Mouse (Mus musculus): ENCODE results near the gene Irx3. TPM values are rescaled to one million over a fixed set of nuclear protein-coding genes. Genes with fewer than 3 reads are reported as not detected.

Irx3 gene
- polyA plus RNA-seq, 1 experiment from 2014 or later, result 36.6 TPM

- Histone ChIP-seq H3K4me3 (ENCODE audit: low read depth, low read length) (no peak overlapping the region), H3K27ac (ENCODE audit: low read length) (no peak overlapping the region), H3K9ac (replicated peaks; ENCODE audit: low read depth) (no peak overlapping the region), H3K9me3 (ENCODE audit: low read length) (no peaks in the 10 kb centered on the region), H3K4me1 (ENCODE audit: insufficient read depth, low read depth, low read length) (no peaks in the 10 kb centered on the region; the same call in 1 of the 2 replicates), H3K36me3 (ENCODE audit: insufficient read depth, low read length) (no peaks in the 10 kb centered on the region), H3K27me3 (replicated peaks; ENCODE audit: insufficient read depth, low read length) (peaks cover under 1% of the 10 kb centered on the region; the same call in 1 of the 2 replicates), H3K4me2 (replicated peaks; ENCODE audit: low read depth, low read length) (no peak overlapping the region)
- no peak for ATAC-seq
- 88% methylated on average over 4 of the region's 4 CpGs for WGBS
- no peak for DNase-seq (ENCODE audit: low spot score)
- no peak for TF ChIP-seq CTCF (IDR thresholded peaks at IDR 0.05)
- no peak for TF ChIP-seq EP300 (IDR thresholded peaks at IDR 0.05)
These were observed 12.2 kb upstream of the Irx3 start for GRCm38 (mm10) chr8:91814106-91814505.

GRCm38 (mm10) chr8:91806720-91807241, 4.9 kb upstream of the Irx3 start:
- Histone ChIP-seq H3K36me3 (ENCODE audit: insufficient read depth, low read length) (no peaks in the 10 kb centered on the region), H3K9me3 (ENCODE audit: low read length) (no peaks in the 10 kb centered on the region), H3K4me3 (ENCODE audit: low read depth, low read length) (peak overlapping the region; percentile 29; the same call in 1 of the 2 replicates), H3K9ac (replicated peaks; ENCODE audit: low read depth) (no peak overlapping the region), H3K4me2 (replicated peaks; ENCODE audit: low read depth, low read length) (peak overlapping the region; percentile 55), H3K27ac (ENCODE audit: low read length) (peak overlapping the region; percentile 70), H3K27me3 (replicated peaks; ENCODE audit: insufficient read depth, low read length) (peaks cover 25% of the 10 kb centered on the region), H3K4me1 (ENCODE audit: insufficient read depth, low read depth, low read length) (0 out of 2 replicates have a peak, but pooled peaks cover 4% of the 10 kb centered on the region)
- ATAC-seq (peak; percentile 56), DNase-seq (ENCODE audit: low spot score) (peak; percentile 89)
- 9% methylated on average over 12 of the region's 12 CpGs for WGBS
- TF ChIP-seq CTCF (IDR thresholded peaks at IDR 0.05) (no peak), EP300 (IDR thresholded peaks at IDR 0.05) (peak; percentile 86)

GRCm38 (mm10) chr8:91806084-91806719, 4.3 kb upstream of the Irx3 start:
- peaks cover 30% of the 10 kb centered on the region for H3K27me3 ChIP-seq (replicated peaks; ENCODE audit: insufficient read depth, low read length)
- H3K27ac ChIP-seq (ENCODE audit: low read length), result peak overlapping the region; percentile 70
- H3K4me3 ChIP-seq (ENCODE audit: low read depth, low read length), result peak overlapping the region; percentile 29
- peak overlapping the region; percentile 55 for H3K4me2 ChIP-seq (replicated peaks; ENCODE audit: low read depth, low read length)
- no peak for ATAC-seq
- no peak for DNase-seq (ENCODE audit: low spot score)
- 0 out of 2 replicates have a peak, but pooled peaks cover 4% of the 10 kb centered on the region for H3K4me1 ChIP-seq (ENCODE audit: insufficient read depth, low read depth, low read length)
- H3K9me3 ChIP-seq (ENCODE audit: low read length), result no peaks in the 10 kb centered on the region
- no peak overlapping the region for H3K9ac ChIP-seq (replicated peaks; ENCODE audit: low read depth)
- H3K36me3 ChIP-seq (ENCODE audit: insufficient read depth, low read length), result no peaks in the 10 kb centered on the region
- 5% methylated on average over 33 of the region's 33 CpGs for WGBS
- no peak for TF ChIP-seq EP300 (IDR thresholded peaks at IDR 0.05)
- 0 out of 2 replicates have a peak, but pooled peaks have one; percentile 1 for TF ChIP-seq CTCF (IDR thresholded peaks at IDR 0.05)

GRCm38 (mm10) chr8:91805254-91805671, 3.4 kb upstream of the Irx3 start:
- TF ChIP-seq CTCF (IDR thresholded peaks at IDR 0.05) (no peak), EP300 (IDR thresholded peaks at IDR 0.05) (no peak)
- Histone ChIP-seq H3K4me3 (ENCODE audit: low read depth, low read length) (peak overlapping the region; percentile 21), H3K9me3 (ENCODE audit: low read length) (no peaks in the 10 kb centered on the region), H3K4me2 (replicated peaks; ENCODE audit: low read depth, low read length) (peak overlapping the region; percentile 55), H3K9ac (replicated peaks; ENCODE audit: low read depth) (peak overlapping the region; percentile 41), H3K27ac (ENCODE audit: low read length) (peak overlapping the region; percentile 70), H3K27me3 (replicated peaks; ENCODE audit: insufficient read depth, low read length) (peaks cover 40% of the 10 kb centered on the region), H3K4me1 (ENCODE audit: insufficient read depth, low read depth, low read length) (0 out of 2 replicates have a peak, but pooled peaks cover 4% of the 10 kb centered on the region), H3K36me3 (ENCODE audit: insufficient read depth, low read length) (no peaks in the 10 kb centered on the region)
- no peak for ATAC-seq
- peak; percentile 24 for DNase-seq (ENCODE audit: low spot score)
- WGBS, result 1% methylated on average over 32 of the region's 32 CpGs

GRCm38 (mm10) chr8:91804403-91805253, 2.8 kb upstream of the Irx3 start:
- 5% methylated on average over 35 of the region's 36 CpGs for WGBS
- H3K27me3 ChIP-seq (replicated peaks; ENCODE audit: insufficient read depth, low read length), result peaks cover 46% of the 10 kb centered on the region
- H3K27ac ChIP-seq (ENCODE audit: low read length), result peak overlapping the region; percentile 90; the same call in 1 of the 2 replicates
- H3K9me3 ChIP-seq (ENCODE audit: low read length), result no peaks in the 10 kb centered on the region
- TF ChIP-seq CTCF (IDR thresholded peaks at IDR 0.05), result no peak
- no peak for TF ChIP-seq EP300 (IDR thresholded peaks at IDR 0.05)
- H3K4me1 ChIP-seq (ENCODE audit: insufficient read depth, low read depth, low read length), result 0 out of 2 replicates have a peak, but pooled peaks cover 4% of the 10 kb centered on the region
- no peak for ATAC-seq
- H3K4me3 ChIP-seq (ENCODE audit: low read depth, low read length), result peak overlapping the region; percentile 21
- H3K9ac ChIP-seq (replicated peaks; ENCODE audit: low read depth), result peak overlapping the region; percentile 41
- DNase-seq (ENCODE audit: low spot score), result peak; percentile 42
- H3K4me2 ChIP-seq (replicated peaks; ENCODE audit: low read depth, low read length), result peak overlapping the region; percentile 92
- H3K36me3 ChIP-seq (ENCODE audit: insufficient read depth, low read length), result no peaks in the 10 kb centered on the region
